In the genomic region with DNA sequence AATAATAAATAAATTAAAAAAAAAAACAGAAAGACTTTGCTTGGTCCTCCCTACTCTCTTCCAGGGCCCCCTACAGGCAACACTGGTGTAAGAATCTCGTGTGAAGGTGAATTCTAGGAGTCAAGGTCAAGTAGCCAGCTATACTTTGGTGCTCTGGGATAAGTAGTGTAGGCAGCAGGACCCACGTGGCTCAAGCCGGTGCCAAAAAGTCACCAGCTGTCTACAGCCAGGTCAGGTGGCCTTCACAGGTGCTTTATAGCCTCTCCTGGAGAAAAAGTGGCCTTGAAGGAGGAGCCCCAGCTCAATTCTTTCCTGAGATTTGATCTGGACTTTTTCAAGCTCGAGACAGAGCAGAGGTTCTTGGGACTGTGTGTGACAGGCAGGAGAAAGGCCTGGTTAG, we compare ENCODE assay signal across 14 mouse cellular contexts. TPM values are rescaled to one million over a fixed set of nuclear protein-coding genes. Genes with fewer than 3 reads are reported as not detected.
DNase-seq lines count a peak whose midpoint lies in the region; ATAC-seq and TF ChIP-seq lines count a peak whose summit lies in the region.
"Had no signal": no experiment of that assay in that cellular context is flagged by ENCODE, and none has a peak within 500 bp of the region (broad histone marks: within the 10 kb centered on the region; RNA-seq: fewer than 3 reads in every experiment).

No protein-coding gene starts in this region.

- peaks cover 33% of the 10 kb centered on the region for H3K27me3 ChIP-seq in E14TG2a.4 (ENCODE audit: insufficient read depth, low read length)
- no peaks in the 10 kb centered on the region for H3K27me3 ChIP-seq in MEL (ENCODE audit: control insufficient read depth in 1 of 2, insufficient read depth in 2 of 2, low read length in 2 of 2)
- no peaks in the 10 kb centered on the region for H3K27me3 ChIP-seq in limb, embryonic 14.5 days (ENCODE audit: control insufficient read depth, insufficient read depth, low read length)

- peaks cover 11% of the 10 kb centered on the region for H3K79me2 ChIP-seq in MEL (ENCODE audit: control insufficient read depth, insufficient read depth, low read length, poor library complexity)

- no peak overlapping the region for H3K4me3 ChIP-seq in layer of hippocampus, adult 2 months
- H3K4me3 ChIP-seq in E14TG2a.4 (replicated peaks; ENCODE audit: low read length): peak overlapping the region; percentile 85
- no peak overlapping the region for H3K4me3 ChIP-seq in MEL (ENCODE audit: control insufficient read depth in 1 of 2, insufficient read depth in 1 of 2, low read depth in 2 of 2, low read length in 2 of 2)
- no peak overlapping the region for H3K4me3 ChIP-seq in limb, embryonic 14.5 days (replicated peaks; ENCODE audit: low read length)

- 73% methylated on average over 4 of the region's 4 CpGs for WGBS in limb, embryonic 14.5 days

- H3K36me3 ChIP-seq in E14TG2a.4 (ENCODE audit: insufficient read depth, low read length): no peaks in the 10 kb centered on the region
- H3K36me3 ChIP-seq in MEL (ENCODE audit: control insufficient read depth in 1 of 2, insufficient read depth in 2 of 2, low read length in 2 of 2): no peaks in the 10 kb centered on the region; a peak in 2 of 4 replicates
- no peaks in the 10 kb centered on the region for H3K36me3 ChIP-seq in limb, embryonic 14.5 days (ENCODE audit: control insufficient read depth, insufficient read depth, low read length)
- H3K36me3 ChIP-seq: heart, embryonic 15.5 days; hindbrain, embryonic 12.5 days; intestine, embryonic 15.5 days had no signal

- TF ChIP-seq CTCF in layer of hippocampus, adult 2 months (conservative IDR thresholded peaks at IDR 0.05): peak; percentile 22; the same call in 1 of the 2 replicates
- no peak for TF ChIP-seq CTCF in E14TG2a.4 (conservative IDR thresholded peaks at IDR 0.05; ENCODE audit: low read length)
- peak in 2 of 3 experiments; percentile 18 to 22; a peak in 2 of 6 replicates for TF ChIP-seq CTCF in MEL (IDR thresholded peaks at IDR 0.05 in 2 of 3, conservative IDR thresholded peaks at IDR 0.05 in 1 of 3; ENCODE audit: control insufficient read depth in 1 of 3, insufficient read depth in 1 of 3, low read depth in 2 of 3, low read length in 3 of 3, poor library complexity in 1 of 3, severe bottlenecking in 1 of 3)

- TF ChIP-seq EP300 in MEL (IDR thresholded peaks at IDR 0.05; ENCODE audit: low read depth in 1 of 2, low read length in 2 of 2): no peak

- DNase-seq in layer of hippocampus, adult 2 months (ENCODE audit: low spot score in 2 of 2): no peak
- DNase-seq in layer of hippocampus, postnatal 36 days: no peak
- peak; percentile 45 for DNase-seq in MEL (ENCODE audit: low read depth, low spot score)
- no peak for DNase-seq in limb, embryonic 14.5 days (ENCODE audit: low spot score)
- no peak for DNase-seq in thymus, postnatal 4 days
- no peak for DNase-seq in testis, postnatal 14 days (ENCODE audit: low spot score)
- DNase-seq: cerebellum, adult 18-20 months had no signal

- TF ChIP-seq RAD21 in MEL (IDR thresholded peaks at IDR 0.05; ENCODE audit: low read depth, low read length): no peak

- H3K9me3 ChIP-seq in E14TG2a.4 (ENCODE audit: low read length): no peaks in the 10 kb centered on the region
- no peaks in the 10 kb centered on the region for H3K9me3 ChIP-seq in MEL (replicated peaks; ENCODE audit: insufficient read depth, low read length)
- H3K9me3 ChIP-seq in limb, embryonic 14.5 days (ENCODE audit: control insufficient read depth, low read length): no peaks in the 10 kb centered on the region
- H3K9me3 ChIP-seq: heart, embryonic 15.5 days; hindbrain, embryonic 12.5 days; intestine, embryonic 15.5 days had no signal

- H3K27ac ChIP-seq in layer of hippocampus, adult 2 months: no peak overlapping the region
- no peak overlapping the region for H3K27ac ChIP-seq in MEL (ENCODE audit: control insufficient read depth, low read depth, low read length)
- H3K27ac ChIP-seq in limb, embryonic 14.5 days (replicated peaks; ENCODE audit: low read depth, low read length): no peak overlapping the region
- H3K27ac ChIP-seq: heart, embryonic 15.5 days; hindbrain, embryonic 12.5 days; intestine, embryonic 15.5 days; liver, embryonic 14.5 days had no signal

- H3K4me2 ChIP-seq in limb, embryonic 14.5 days (replicated peaks; ENCODE audit: low read depth, low read length, severe bottlenecking): peak overlapping the region; percentile 93

- peak overlapping the region; percentile 71; the same call in 1 of the 2 replicates for H3K9ac ChIP-seq in MEL (ENCODE audit: control insufficient read depth, low read depth, low read length, poor library complexity, severe bottlenecking)
- no peak overlapping the region for H3K9ac ChIP-seq in limb, embryonic 14.5 days (ENCODE audit: low read depth, low read length, severe bottlenecking)
- H3K9ac ChIP-seq: heart, embryonic 15.5 days; liver, embryonic 14.5 days had no signal

- ATAC-seq in limb, embryonic 14.5 days (ENCODE audit: low FRiP score, low read depth): no peak
- ATAC-seq: intestine, embryonic 15.5 days had no signal

- TF ChIP-seq POLR2A in MEL (IDR thresholded peaks at IDR 0.05; ENCODE audit: control insufficient read depth in 1 of 2, insufficient read depth in 1 of 2, low read depth in 1 of 2, low read length in 2 of 2, poor library complexity in 1 of 2): no peak
- TF ChIP-seq POLR2A in limb, embryonic 14.5 days (IDR thresholded peaks at IDR 0.05; ENCODE audit: borderline replicate concordance, extremely low read depth, insufficient read depth, insufficient read length): no peak

- H3K4me1 ChIP-seq in E14TG2a.4 (replicated peaks; ENCODE audit: low read depth, low read length): peaks cover 66% of the 10 kb centered on the region
- H3K4me1 ChIP-seq in MEL (ENCODE audit: control insufficient read depth in 1 of 2, insufficient read depth in 2 of 2, low read length in 2 of 2): peaks cover 0 to 15% of the 10 kb centered on the region in 2 experiments; a peak in 2 of 4 replicates
- H3K4me1 ChIP-seq in limb, embryonic 14.5 days (ENCODE audit: control insufficient read depth, insufficient read depth, low read length): peaks cover 17% of the 10 kb centered on the region

TF ChIP-seq in MEL, 35 proteins besides CTCF, POLR2A, EP300 and RAD21:
- TF ChIP-seq ZKSCAN1 (IDR thresholded peaks at IDR 0.05; ENCODE audit: low read depth, low read length) (no peak), SMC3 (IDR thresholded peaks at IDR 0.05; ENCODE audit: low read depth, low read length) (no peak), MAZ (IDR thresholded peaks at IDR 0.05; ENCODE audit: low read depth, low read length) (no peak), TCF12 (IDR thresholded peaks at IDR 0.05; ENCODE audit: low read depth, low read length) (no peak), MEF2A (IDR thresholded peaks at IDR 0.05; ENCODE audit: extremely low read depth, insufficient replicate concordance, low read depth, low read length, poor library complexity, severe bottlenecking) (no peak), ELF1 (IDR thresholded peaks at IDR 0.05; ENCODE audit: low read depth, low read length) (no peak), TBP (IDR thresholded peaks at IDR 0.05; ENCODE audit: low read depth, low read length) (no peak)
TF ChIP-seq in MEL: peak in this region for 0.

RNA-seq across cellular contexts. Expression of gene Fkbp11, which starts 1.9 kb away (rescaled TPM):
- total RNA-seq in layer of hippocampus, adult 2 months (2021): 1 to 10 TPM in 1 of 2 experiments, under 1 TPM in 1; 0.66 to 1.3 TPM
- 1 to 10 TPM in 1 of 2 experiments, under 1 TPM in 1; 0.88 to 1.0 TPM for total RNA-seq in layer of hippocampus, postnatal 36 days (2021)
- total RNA-seq in MEL (2012; rRNA removed): 109 and 160 TPM in 2 replicates
- 100 to 1,000 TPM in 1 of 2 experiments, not detected in 1; 118 TPM for polyA plus RNA-seq in MEL (2012; ENCODE audit: insufficient read depth in 1 of 2, insufficient read length in 2 of 2, low read depth in 1 of 2, low replicate concordance in 2 of 2, missing spikeins in 1 of 2)
- 58.9 and 90.9 TPM in 2 replicates for polyA plus RNA-seq in limb, embryonic 14.5 days (2012; rRNA removed)
- 74.4 and 82.7 TPM in 2 replicates for polyA plus RNA-seq in limb, embryonic 14.5 days (2014; fragmentation: Nextera tagmentation; extraction: Ambion mirVana)

RNA-seq across cellular contexts. Expression of gene Ccdc65, which starts 18.1 kb away (rescaled TPM):
- total RNA-seq in layer of hippocampus, adult 2 months (2021): 1 to 10 TPM; 6.7 to 9.5 TPM
- 10 to 100 TPM in 1 of 2 experiments, 1 to 10 TPM in 1; 8.0 to 10.1 TPM for total RNA-seq in layer of hippocampus, postnatal 36 days (2021)
- total RNA-seq in MEL (2012; rRNA removed): not detected in 2 replicates
- under 1 TPM in 1 of 2 experiments, not detected in 1; 0.13 TPM for polyA plus RNA-seq in MEL (2012; ENCODE audit: insufficient read depth in 1 of 2, insufficient read length in 2 of 2, low read depth in 1 of 2, low replicate concordance in 2 of 2, missing spikeins in 1 of 2)
- 0.48 and 0.55 TPM in 2 replicates for polyA plus RNA-seq in limb, embryonic 14.5 days (2012; rRNA removed)
- 0.40 and 0.87 TPM in 2 replicates for polyA plus RNA-seq in limb, embryonic 14.5 days (2014; fragmentation: Nextera tagmentation; extraction: Ambion mirVana)
- total RNA-seq: gastrocnemius, postnatal 4 days; megakaryocyte, adult 5-6 weeks had no signal

RNA-seq across cellular contexts. Expression of gene Arf3, which starts 36.9 kb away (rescaled TPM):
- total RNA-seq in layer of hippocampus, adult 2 months (2021): 100 to 1,000 TPM; 820 to 852 TPM
- total RNA-seq in layer of hippocampus, postnatal 36 days (2021): 100 to 1,000 TPM; 792 to 841 TPM
- 37.4 and 41.1 TPM in 2 replicates for total RNA-seq in MEL (2012; rRNA removed)
- 100 to 1,000 TPM; 140 to 239 TPM for polyA plus RNA-seq in MEL (2012; ENCODE audit: insufficient read depth in 1 of 2, insufficient read length in 2 of 2, low read depth in 1 of 2, low replicate concordance in 2 of 2, missing spikeins in 1 of 2)
- polyA plus RNA-seq in limb, embryonic 14.5 days (2012; rRNA removed): 75.0 and 96.4 TPM in 2 replicates
- polyA plus RNA-seq in limb, embryonic 14.5 days (2014; fragmentation: Nextera tagmentation; extraction: Ambion mirVana): 37.4 and 39.6 TPM in 2 replicates

RNA-seq across cellular contexts. Expression of gene Rnd1, which starts 48.8 kb away (rescaled TPM):
- total RNA-seq in layer of hippocampus, adult 2 months (2021): 1 to 10 TPM; 6.4 to 6.9 TPM
- 1 to 10 TPM; 7.2 to 7.6 TPM for total RNA-seq in layer of hippocampus, postnatal 36 days (2021)
- 5.8 and 6.0 TPM in 2 replicates for total RNA-seq in MEL (2012; rRNA removed)
- polyA plus RNA-seq in MEL (2012; ENCODE audit: insufficient read depth in 1 of 2, insufficient read length in 2 of 2, low read depth in 1 of 2, low replicate concordance in 2 of 2, missing spikeins in 1 of 2): 1 to 10 TPM in 1 of 2 experiments, not detected in 1; 5.5 TPM
- 1.1 and 1.5 TPM in 2 replicates for polyA plus RNA-seq in limb, embryonic 14.5 days (2012; rRNA removed)
- polyA plus RNA-seq in limb, embryonic 14.5 days (2014; fragmentation: Nextera tagmentation; extraction: Ambion mirVana): 0.35 and 0.45 TPM in 2 replicates

RNA-seq across cellular contexts. Expression of gene Wnt10b, which starts 51.9 kb away (rescaled TPM):
- total RNA-seq in layer of hippocampus, adult 2 months (2021): under 1 TPM; 0.15 to 0.38 TPM
- under 1 TPM; 0.42 to 0.61 TPM for total RNA-seq in layer of hippocampus, postnatal 36 days (2021)
- total RNA-seq in MEL (2012; rRNA removed): 0.13 and 0.23 TPM in 2 replicates
- polyA plus RNA-seq in MEL (2012; ENCODE audit: insufficient read depth in 1 of 2, insufficient read length in 2 of 2, low read depth in 1 of 2, low replicate concordance in 2 of 2, missing spikeins in 1 of 2): under 1 TPM in 1 of 2 experiments, not detected in 1; 0.14 TPM
- 13.7 and 14.9 TPM in 2 replicates for polyA plus RNA-seq in limb, embryonic 14.5 days (2012; rRNA removed)
- 6.3 and 7.4 TPM in 2 replicates for polyA plus RNA-seq in limb, embryonic 14.5 days (2014; fragmentation: Nextera tagmentation; extraction: Ambion mirVana)
- polyA plus RNA-seq: heart, embryonic 15.5 days; intestine, embryonic 15.5 days had no signal

Comparison
In these comparisons a context has a peak if more than half of its experiments do, and no peak if none do; other contexts are left out.
1. RNA of gene Fkbp11, which starts 1.9 kb away (total RNA-seq): 109 to 160 TPM in MEL; 0.66 to 1.3 TPM in layer of hippocampus, adult 2 months and 0.88 to 1.0 TPM in layer of hippocampus, postnatal 36 days; every median in the first group is over 10 times any median in the second.
2. RNA of gene Arf3, which starts 36.9 kb away (total RNA-seq): 820 to 852 TPM in layer of hippocampus, adult 2 months and 792 to 841 TPM in layer of hippocampus, postnatal 36 days; 37.4 to 41.1 TPM in MEL; every median in the first group is over 10 times any median in the second.